Mouse (Mus musculus): ENCODE results near the gene Zmat5.
A peak's percentile ranks its signal among the peaks of the same experiment; 100 is the strongest.

The Zmat5 gene

DNA sequence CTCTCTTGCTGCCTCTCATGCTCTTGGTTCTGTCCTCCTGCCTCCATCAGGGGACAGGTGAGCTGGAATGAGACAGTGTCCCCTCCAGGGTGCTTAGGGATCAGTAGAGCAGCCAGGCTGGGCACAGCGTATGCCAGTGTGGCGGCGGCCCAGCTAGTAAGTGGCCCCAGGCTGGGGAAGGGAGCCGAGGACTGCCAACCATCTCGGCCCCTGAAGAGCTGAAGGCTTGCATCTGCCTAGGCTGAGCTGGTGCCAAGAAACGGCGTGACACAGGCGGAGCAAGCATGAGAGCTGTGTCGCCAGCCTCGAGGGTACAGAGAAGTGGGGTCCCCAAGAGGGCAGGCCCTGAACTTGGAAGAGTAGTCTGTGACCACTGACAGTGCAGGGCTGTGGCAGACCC is 33.2 kb downstream of the Zmat5 start:
- DNase-seq (ENCODE audit: low spot score) = no peak

DNA sequence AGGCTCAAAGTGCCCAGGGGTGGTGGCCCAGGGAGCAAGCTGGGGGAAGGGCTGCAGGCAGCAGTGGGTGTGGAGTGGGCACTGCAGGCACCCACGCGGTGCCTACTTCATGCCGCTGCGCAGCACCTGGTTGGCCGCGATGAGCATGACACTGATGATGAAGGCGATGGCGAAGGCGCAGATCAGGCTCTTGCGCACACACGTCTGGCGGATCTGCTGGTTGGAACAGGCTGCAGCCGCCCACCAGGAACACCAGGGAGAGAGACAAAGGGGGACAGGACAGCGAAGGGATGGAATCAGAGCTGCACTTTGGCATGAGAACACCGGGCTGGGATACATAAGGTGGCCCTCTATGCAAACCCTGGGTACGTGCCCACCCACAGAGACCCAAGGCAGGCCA is 34.2 kb downstream of the Zmat5 start:
- no peak for DNase-seq (ENCODE audit: low spot score)

DNA sequence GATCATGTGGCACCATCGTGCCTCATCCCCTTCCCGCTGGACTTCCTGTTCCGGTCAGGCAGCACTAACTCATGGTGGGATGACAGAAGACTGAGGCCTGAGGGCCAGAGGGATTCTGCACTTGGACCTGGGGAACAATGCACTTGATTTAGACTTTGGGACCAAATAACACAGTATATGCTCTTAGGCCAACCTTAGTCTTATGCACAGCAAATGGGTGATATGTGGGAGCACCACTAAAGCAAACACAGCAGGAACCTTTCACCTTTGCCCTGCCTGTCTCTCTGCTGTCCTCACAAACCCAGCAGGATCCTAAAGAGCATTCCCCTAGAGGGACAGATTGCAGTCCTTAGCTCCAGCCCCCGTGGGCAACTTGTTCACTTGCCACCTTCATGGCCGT is 36.3 kb downstream of the Zmat5 start:
- DNase-seq (ENCODE audit: low spot score) = no peak

DNA sequence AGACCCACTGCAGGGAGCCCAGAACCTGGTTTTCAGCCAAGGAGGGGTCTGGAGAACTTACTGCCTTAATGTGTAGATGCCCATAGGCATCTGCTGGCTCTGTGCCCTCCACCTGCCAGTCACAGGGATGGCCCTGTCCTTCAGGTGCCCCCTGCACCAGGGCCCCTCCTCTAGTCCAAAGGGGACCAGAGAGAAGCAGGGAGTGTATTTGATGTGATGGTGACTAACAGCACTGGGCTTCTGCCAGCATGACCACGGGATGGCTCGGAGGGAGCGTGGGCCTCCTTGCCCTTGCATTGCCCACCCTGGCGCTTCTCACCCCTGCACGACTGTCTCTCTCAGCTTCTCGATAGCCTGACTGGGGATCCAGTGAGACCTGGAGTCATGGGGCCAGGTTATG is 40.2 kb downstream of the Zmat5 start:
- DNase-seq (ENCODE audit: low spot score) = no peak

DNA sequence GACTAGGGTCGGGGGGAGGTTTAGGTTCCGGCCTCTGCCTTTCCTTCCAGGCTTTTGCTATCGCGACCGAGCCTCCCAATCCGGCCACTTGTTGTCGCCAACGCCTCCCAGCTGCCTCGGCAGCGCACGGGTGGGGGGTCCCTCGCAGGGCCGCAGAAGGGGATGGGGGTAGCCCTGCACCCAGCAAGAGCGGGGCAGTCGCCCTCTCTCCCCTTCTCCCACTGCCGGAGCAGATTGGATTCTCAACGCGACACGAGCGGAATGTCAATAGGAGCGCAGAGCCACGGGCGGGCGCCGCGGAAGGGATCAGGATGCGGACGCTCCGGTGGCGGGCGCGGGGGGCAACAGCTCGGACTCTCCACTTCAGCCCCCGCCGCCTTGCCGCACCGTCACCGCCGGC is 41.5 kb downstream of the Zmat5 start:
- DNase-seq (ENCODE audit: low spot score) = peak; percentile 40

DNA sequence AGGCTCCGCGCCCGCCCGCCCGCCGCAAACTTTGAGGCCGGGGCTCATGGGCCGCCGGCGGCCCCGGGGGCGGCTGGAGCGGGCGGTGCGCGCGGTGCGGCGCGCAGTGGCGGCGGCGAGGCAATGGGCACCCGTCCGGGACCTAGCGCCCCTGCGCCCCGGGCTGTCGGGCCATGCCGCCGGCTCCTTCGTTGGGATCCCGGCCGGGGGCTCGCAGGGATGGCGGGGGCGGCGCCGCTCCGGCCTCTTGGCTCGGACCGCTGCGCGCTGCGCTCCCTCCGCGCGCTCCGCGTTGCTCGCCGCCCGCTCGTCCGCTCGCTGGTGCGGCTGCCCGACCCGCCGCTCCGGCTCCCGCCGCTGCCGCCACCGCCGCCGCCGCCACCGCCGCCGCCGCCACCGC is 42.3 kb downstream of the Zmat5 start, which contains the start of gene Cabp7:
Gene Cabp7, minus strand, starts transcription at position 46 of the 400 bp plus-strand sequence.
- no peak for DNase-seq (ENCODE audit: low spot score)

DNA sequence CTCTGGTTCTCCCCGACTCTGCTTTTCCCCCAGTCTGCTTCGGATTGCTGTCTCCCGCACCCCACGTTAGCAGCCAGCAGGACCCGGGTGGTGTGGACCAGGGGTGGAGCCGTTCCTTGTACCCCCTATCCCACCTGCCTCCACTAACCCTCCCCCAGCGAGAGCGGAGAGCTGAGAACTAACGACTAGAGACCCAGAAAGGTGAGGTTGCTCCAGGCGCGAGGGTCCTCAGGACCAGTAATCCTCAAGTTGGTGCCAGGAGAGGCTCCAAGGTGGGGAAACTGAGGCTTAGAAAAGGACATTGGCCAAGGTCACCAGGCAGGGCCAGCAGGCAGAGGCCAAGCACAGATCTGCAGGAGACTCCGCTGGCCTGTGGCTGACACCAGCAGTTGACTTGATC is 42.8 kb downstream of the Zmat5 start:
- DNase-seq (ENCODE audit: low spot score) = no peak

DNA sequence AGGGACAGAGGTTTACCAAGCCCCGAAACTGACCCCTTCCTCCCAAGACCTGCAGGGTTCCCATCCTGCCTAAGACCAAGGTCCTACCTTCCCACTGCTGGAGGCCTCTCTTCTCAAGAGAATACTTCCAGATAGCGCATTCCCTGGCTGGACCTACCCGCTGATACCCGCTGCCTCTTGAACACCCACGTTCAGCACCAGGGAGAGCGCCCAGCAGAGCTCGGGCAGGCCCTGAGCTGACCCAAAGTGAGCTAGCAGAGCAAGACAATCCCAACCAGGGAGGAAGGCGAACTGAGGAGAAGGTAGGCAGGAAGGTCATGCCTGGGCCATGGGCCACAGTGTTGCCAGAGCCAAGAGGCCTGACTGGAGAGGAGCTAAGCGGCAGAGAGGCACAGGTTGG is 45.8 kb downstream of the Zmat5 start:
- DNase-seq (ENCODE audit: low spot score) = peak; percentile 89

DNA sequence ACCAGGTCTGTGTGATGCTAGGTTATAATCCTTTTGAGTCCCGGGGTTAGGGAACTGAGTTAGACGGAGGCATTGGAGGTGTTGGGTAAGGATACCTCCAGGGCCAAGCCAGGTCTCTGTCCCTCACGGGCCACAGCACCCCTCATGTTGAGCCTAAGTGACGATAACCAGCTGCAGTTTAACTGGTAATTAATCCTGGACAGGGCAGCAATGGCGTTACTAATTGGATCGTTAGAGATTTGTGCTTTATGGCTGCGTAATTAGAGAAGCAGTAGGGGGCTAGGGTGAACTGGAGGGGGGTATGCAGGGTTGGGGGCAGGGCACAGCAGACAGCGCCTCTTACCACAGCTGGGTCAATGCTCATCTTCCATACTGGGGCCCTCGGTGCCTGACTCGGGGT is 48.4 kb downstream of the Zmat5 start:
- no peak for DNase-seq (ENCODE audit: low spot score)

DNA sequence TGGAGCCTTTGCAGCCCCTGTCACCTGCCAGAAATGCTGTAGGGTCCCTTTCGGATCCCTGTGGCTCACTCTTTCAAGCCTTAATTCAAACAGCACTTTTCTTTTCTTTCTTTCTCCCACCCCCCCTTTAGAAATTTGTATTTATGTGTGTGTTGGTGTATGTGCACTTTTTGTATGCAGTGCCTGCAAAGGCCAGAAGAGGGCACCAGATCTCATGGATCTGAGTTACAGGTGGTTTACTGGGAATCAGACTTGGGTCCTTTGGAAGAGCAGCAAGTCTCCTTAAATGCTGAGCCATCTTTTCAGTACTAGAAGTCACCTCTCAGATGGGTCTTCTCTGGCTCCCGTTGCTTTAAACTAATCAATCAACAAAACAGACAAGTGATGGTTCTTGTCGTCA is 49.6 kb downstream of the Zmat5 start:
- no peak for DNase-seq (ENCODE audit: low spot score)

DNA sequence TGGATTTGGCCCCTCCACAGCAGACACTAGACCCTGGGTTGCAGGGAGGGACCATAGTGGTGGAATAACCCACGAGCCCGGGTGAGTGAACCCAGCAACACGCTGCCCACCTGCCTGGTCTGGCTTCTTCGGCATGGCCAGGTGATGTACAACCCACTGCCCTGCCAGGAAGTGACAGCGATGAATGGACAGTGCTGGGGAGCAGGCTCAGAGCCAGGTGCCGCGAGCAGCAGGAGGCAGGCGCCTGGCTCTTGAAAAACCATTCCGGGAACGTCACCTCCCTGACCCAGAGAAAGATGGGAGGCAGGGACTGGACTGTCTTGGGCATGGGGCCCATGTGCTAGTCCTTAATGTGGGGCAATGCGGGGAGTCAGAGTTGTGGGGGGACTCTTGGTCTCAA is 50.4 kb downstream of the Zmat5 start:
- no peak for DNase-seq (ENCODE audit: low spot score)

DNA sequence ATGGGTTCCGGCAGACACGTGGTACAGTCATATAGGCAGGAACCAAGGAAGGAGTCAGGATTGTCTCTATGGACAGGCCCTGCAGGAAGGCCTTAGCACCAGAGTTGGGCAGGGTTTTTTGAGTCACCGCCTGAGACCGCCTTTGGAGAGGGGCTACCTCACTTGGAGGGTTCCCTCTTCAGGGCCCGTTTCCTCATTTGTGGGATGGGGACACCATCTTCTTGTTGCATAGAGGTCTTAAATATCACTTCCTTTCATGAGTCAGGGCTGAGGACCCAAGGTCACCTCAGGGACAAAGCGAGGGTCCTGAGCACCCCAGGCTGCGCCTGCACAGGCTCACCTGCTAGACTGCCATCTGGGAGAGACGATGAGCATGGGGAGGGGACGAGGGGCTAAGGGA is 52.0 kb downstream of the Zmat5 start:
- no peak for DNase-seq (ENCODE audit: low spot score)

DNA sequence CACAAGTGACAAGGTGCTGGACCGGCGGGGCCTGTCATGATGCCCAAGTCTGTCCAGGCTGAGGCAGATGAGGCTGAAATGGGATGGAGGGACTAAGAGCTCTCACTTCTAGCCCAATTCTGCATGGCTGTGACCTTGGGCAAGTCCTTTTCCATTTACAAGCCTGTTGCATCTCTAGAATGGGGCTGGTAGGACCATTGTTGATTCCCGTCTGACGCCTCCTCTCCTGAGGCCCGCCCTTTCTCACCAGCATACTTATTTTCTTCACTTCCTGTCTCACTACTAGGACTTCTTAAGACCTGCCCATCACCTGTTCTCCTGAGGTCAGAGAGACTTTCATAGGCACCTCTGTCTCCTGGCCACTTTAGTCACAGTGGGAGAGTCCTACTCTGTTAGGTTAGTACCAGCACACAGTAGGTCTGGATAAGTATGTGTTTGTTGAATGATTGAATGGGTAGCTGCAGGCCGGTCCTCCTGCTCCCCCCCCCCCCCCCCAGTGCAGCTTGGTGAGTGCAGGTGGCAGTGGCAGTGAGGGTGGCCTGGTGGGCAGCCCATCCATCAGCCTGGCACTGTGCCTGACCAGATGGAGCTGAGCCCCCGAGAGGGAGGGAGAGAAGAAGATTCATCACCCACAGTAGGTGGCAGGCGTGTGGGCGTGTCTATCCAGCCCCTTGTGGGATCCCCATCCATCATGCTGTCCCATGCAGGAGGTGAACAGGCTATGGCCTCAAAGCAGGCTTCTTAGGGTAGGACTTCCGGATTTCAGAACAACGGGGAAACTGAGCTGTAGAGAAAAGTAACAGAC is 52.7 kb downstream of the Zmat5 start:
- peak; percentile 80 for DNase-seq (ENCODE audit: low spot score)

DNA sequence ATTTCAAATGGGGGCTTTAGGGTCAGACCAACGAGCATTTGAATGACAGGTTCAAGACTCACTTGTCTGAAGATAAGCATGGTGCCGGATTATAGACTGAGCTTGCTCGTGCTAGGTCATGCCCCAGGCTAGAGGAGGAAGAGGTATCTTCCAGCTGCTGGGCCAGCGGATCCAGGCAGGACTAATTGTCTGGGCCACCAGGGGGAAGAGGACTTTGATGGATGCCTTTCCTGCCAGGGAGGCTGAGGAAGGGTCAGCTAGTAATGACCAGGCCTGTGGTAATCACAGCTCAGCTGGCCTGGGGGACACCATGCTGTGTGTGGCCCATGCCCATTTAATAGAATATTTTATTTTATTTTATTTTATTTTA is 53.3 kb downstream of the Zmat5 start:
- peak; percentile 60 for DNase-seq (ENCODE audit: low spot score)

DNA sequence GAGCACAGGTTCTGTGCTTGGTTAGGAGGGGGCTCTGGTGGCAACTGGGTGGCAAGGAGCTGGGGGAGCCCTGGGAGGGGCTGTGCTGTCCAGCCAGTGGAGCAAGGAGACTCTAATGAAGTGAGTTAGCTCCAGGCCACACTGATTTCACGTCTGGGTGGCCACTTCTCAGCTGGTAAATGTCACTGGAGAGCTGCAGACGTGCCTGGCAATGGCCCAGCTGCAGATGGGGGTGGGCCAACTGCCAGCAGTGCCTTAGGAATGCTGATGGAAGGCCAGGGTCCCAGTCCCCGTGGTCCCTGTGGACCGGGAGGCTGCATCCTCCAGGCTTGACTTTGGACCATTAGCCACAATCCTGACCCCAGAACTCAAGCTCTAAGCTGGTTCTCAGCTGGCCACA is 56.0 kb downstream of the Zmat5 start:
- DNase-seq (ENCODE audit: low spot score) = no peak

DNA sequence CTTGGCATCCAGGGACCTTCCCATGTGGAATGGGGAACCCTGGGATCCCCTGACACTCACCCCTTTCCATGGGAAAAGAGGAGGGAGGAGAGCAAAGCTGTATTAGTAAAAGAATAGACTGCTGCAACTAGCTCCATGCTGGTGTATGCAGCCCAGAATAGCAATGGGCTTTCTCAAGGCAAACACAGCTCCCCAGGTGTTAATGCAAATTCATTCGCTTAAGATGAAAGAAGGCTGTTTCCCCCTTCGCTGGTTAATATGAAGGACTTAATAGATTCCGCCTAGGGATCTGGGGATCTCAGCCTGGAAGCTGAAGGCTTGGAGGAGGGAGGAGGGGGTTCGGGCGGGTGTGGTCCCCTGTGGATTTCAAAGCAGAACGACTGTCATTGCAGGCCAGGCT is 57.5 kb downstream of the Zmat5 start:
- DNase-seq (ENCODE audit: low spot score) = no peak

DNA sequence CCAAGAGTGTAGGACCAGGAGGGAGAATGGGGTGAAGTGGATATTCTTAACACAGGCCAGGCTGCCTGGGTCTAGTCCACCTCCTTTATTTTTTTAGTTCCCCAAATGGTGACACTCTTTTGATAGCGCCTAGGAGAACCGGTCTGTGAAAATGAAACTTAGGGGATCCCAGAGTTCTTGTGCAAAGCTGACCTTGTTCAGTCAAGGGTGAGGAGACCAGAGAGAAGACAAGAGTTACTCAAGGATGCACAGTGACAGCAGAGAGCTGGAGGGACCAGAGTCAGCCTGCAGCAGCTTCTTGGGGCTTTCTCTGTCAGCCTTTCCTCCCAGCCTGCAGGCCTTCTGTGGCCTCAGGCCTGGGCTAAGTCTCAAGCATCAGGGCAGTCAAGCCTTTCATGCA is 58.0 kb downstream of the Zmat5 start:
- DNase-seq (ENCODE audit: low spot score) = no peak

DNA sequence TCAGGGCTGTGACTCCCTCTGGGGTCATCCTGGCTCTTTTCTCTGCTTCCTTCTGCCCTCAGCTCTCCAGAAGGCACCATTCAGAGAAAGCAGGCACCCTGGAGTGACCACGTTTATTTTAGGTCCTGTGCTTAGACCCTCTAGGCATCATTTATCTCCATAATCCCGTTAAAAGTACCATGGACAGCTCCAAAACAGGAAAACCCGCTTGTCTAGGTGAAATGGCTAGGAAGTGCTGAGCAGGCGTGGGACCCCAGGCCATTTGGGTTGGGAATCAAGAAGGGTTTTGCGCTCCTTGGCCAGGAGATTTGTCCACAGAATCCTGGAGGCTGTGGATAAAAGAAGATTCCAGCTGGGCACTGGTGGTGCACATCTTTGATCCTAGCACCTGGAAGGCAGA is 59.2 kb downstream of the Zmat5 start:
- DNase-seq (ENCODE audit: low spot score) = peak; percentile 67

DNA sequence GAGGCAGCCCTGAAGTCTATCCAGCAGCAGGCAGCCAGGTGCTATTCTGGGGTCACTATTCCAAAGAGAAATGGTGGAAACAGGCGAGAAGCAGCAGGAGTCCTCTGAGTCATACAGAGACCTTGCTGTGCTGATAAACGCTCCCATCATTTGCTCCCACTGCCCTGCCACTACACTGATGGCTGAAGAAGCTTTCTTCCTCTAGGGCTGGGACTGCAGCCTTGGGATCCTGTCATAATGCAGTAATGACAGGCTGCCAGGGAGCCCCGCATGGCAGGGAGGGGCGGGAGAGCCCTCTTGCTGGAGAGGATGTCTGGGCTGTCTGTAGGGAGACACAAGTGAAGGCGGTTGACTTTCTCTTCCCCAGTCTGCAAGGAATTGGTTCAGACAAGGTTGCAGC is 60.0 kb downstream of the Zmat5 start:
- no peak for DNase-seq (ENCODE audit: low spot score)

DNA sequence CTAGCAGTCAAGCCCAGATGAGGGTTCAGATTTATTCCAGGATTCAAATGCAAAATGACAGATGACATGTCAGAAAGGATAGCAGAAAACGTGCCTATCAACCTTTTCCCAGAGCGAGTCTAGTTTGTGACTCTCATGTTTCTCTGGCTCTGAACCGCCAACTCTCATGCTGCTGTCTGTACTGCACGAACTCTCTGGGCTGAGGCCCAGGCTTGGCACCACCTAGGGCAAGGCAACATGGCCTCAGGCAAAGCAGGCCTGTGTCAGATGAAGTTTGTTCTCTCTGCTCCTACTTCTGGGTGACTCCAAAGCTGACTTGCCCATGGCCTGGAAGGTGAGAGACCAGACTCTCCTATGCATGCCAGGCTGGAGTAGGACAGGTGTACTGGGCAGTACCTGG is 63.9 kb downstream of the Zmat5 start:
- DNase-seq (ENCODE audit: low spot score) = no peak

DNA sequence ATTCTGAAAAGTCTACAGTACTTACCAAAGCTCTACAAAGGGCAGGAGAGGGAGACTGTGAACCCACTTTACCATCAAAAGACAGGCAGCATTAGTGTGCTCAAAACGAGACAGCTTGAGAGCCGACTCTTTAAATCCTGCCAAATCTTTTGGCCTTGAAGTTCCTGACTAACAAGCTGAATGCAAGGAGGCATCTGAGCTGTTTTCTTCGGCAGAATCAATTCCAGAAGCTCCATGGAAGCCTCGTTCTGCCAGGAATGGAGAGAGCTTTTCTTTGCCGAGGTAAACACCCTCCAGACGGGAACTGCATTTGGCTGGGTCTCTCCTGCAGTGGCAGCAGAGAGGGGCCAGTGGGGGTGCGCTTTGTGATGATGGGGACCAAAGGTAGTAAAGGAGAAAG is 64.8 kb downstream of the Zmat5 start:
- DNase-seq (ENCODE audit: low spot score) = no peak

DNA sequence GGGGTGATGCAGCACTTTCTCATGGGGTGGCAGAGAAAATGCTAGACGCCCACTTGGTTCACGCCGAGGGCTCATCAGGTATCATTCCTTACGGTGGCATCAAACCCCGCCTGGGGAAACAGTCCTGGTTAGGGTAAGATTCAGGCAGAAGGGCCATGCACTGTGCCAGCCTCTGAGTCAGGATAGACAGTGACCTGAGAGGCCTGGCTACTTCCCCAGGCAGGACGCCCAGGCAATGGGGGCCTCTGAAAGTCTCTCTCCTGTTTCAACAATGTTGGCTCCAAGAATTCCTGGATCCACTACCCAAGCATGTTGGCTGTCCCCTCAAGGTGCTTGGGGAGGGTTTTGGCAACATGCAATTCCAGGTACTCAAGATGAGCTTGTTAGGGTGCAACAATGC is 65.4 kb downstream of the Zmat5 start:
- no peak for DNase-seq (ENCODE audit: low spot score)

DNA sequence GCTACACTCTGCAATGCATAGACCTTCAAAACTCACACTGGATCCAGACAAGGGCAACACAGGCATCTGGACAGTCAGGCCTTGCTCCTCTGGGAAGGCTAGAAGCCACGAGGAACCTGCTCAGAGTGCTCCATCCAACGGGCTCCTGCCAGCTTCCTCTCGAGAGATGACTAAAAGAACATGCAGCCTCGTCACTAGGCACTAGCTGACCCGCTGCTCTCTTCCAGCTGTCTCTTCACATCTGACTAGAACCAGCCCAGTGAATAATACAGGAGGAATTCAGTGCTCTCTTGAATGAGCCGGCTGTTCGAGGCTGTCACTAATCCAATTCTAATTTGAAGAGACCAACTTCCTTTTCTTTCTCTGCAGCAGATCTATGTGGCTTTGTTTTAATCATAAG is 67.3 kb downstream of the Zmat5 start:
- no peak for DNase-seq (ENCODE audit: low spot score)

DNA sequence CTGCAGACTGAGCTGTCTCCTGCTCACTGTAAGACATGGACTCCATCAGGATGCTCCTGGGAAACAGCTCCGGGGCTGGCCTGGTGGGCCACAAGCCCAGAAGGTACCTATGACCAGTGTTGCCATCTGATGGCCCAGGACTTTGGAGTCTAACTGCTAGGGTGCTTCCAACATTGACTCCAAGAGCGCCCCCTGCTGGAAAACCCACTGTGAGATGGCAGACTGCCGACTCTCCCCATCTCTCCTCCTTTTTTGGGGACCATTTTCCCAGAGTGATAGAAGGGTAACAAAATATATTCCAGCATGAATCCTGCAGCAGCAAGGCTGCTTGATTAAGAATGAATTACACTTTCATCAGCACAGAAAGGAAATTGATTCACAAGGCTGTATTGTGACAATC is 68.4 kb downstream of the Zmat5 start:
- peak; percentile 37 for DNase-seq (ENCODE audit: low spot score)

DNA sequence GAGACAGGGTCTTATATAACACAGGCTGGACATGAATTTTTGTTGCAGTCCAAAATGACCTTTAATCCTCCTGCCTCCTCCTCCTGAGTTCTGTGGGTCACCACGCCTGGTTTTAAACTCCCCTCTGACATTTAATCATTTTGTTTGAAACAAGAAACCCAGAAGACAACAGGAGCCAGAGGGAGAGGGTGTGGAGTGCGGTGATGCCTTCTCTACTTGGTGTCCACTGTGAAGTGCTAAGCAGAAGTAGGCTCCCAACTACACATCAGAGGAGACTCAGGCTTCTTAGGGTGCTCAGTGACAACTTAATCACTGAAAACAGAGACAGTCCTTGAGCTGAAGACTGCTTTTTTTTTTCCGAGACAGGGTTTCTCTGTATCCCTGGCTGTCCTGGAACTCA is 76.4 kb downstream of the Zmat5 start:
- no peak for DNase-seq (ENCODE audit: low spot score)

All from embryo, embryonic 10 days (tissue).